Mouse (Mus musculus): Measurements from ENCODE around the gene Pih1d1.

Pih1d1 gene

DNA sequence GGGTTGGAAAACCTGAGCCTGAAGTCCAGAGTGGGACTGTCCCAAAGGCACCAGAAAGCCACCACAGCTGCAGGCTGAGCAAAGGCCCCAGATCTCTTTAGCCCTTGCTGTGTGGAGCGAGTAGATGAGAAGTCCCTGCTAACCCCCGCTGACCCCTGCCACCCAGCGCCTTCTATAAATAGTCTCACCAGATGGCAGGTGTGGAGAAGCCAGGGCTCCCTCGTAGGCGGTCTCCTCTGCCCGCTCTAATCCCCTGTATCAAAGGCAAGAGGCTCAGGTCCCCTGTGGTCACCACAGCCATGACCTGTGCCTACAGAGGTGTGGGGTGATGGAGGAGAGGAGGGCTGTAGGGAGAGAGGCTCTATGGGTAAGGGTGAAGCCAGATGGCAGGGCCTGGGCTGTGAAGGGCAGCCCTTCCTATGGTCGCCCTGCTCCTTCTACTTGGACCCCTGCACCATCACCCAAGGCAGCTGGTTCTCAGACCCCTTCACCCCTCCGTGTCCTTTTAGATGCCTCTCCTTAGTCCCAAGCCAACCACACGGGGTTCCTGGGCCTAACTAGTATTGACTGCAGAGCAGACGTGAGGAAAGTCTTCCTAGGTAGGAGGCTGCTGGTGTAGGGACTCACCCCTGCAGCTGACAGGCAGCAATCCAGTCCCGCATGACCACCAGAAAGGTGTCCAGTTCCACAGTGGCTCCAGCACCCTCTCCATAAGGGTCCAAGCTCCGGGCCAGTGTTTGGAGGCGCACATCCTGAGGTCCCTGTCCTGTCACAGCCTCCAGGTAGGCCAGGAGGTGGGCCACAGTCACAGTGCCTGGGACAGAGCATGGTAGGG lies 41.5 kb downstream of the Pih1d1 start:
- DNase-seq = no peak

DNA sequence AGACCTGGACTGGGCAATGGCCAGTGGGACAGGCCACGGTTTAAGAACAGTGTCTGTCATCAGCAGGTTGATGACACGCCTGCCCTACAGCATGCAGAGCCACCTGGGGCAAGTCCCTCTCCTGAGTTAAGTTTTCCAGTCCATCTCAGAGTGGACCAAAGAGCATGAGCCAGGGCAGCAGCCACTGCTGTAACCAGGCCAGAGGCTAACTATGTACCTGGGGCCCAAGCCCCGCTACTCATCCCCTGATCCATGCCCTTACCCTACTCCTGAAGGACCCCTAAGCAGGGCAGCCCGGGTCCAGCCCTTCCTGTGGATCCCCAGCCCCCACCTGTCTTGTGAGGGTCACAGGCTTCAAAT lies 42.1 kb downstream of the Pih1d1 start:
- DNase-seq = no peak

DNA sequence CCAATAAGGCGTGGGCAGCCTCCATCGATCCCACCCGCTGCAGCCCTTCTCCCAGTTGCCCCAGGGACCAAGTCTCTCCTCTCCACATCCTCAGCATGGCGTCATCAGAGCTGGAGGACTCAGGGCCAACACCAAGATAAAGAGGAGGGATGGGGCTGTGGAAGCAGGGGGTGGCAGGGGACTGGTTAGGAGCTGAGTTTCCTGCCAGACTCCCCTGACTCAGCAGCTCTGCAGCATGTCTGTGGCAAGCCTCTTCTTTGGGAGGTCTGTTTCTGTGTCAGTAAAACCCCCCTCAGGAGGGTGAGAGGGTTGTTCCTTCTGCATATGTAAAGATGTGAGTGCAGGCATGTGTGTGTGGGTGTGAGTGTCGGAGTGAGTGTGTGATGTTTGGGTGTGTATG lies 42.9 kb downstream of the Pih1d1 start:
- no peak for DNase-seq

DNA sequence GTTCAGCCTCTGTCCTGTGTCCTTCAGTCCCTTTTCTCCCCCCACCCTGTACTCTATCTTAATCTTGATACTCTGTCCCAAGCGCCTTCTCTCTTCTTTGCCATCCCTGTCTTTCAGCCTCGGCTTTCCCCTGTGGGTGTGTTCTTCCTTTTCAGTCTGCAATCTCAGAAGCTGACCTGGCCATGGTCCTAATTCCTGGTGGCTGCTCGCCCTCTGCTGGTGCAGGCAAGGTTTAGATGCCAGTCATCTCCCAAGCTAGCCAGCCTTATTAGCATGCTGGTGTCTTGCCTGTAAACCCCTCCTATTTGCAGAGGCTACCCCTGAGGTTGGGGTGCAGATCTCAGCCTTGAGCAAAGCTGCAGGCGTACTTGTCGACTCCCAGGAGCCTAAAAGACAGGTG lies 44.3 kb downstream of the Pih1d1 start:
- peak; percentile 71 to 78 for DNase-seq

DNA sequence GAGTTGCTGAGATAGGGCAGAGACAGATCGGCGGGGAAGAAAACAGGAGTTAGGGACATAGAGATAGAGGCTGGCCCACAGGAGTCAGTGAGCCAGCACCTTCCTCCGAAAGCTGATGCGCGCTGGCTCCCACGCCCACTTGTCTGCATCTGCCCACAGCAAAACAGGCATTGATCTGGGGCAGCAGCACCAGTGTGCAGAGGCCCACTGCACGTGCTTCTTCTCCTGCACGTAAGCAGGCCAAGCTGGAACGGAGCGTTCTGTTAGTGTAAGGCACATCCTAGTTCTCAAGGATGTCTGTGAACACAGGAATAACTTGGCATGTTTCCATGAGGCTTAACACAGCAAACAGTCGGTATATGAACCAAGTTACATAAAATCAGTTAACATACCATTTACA lies 44.9 kb downstream of the Pih1d1 start:
- DNase-seq = no peak

DNA sequence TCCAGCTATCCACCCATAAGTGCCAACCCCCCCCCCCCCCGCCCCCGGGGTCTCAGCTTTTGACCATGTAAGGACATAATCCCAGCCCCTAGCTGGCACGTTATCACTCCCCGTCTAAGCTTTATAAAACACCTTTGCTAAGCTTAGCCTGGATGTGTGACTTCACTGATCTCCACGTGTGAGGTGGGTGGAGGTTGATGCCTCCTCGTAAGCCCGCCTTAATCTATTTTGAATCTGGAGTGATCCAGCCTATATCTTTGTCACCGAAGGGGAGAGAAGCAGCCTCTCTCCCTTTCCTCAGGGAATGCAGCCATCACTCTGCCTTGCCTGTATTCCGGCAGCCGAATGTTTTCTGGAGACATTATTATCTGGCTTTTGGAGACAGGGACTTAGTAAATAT lies 48.6 kb downstream of the Pih1d1 start:
- DNase-seq = no peak

DNA sequence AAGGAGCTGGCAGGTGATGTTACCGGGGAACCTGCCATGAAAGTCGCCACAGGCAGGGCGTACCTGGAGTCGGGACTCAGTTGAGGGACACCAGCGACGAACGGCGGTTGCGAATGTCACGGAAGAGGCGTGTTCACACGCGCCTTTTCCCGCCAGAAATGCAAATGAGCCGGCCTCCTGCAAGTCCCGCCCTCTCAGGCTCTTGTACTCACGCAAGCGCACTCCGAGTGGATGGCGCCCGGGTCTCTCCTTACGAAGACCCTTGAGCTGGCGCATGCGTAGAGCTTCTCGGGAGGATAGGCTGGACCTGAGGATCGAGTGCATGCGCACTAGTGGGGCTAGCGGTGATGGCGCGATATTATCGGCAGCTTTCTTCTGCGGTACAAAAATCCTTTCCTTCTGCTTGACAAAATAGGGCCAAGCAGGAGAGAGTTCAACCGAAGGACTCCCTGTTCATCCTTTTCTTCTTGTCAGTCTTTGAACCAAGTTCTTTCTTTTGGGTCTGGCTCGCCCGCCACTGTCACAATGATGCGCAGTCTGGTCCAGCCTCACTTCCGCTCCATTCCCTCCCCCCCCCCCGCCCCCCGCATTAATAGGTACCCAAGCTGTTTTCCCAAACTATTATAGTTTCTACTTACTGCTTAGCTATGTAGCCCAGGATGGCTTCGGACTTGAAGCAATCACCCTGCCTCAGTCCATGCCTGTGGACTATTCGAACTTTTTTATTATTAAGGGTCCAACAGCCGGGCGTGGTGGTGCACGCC lies 50.5 kb downstream of the Pih1d1 start, which contains the start of gene Ccdc155:
TSS of gene Ccdc155 (minus strand) at position 513 of the 764 bp plus-strand sequence.
- DNase-seq = peak; percentile 94 to 96

DNA sequence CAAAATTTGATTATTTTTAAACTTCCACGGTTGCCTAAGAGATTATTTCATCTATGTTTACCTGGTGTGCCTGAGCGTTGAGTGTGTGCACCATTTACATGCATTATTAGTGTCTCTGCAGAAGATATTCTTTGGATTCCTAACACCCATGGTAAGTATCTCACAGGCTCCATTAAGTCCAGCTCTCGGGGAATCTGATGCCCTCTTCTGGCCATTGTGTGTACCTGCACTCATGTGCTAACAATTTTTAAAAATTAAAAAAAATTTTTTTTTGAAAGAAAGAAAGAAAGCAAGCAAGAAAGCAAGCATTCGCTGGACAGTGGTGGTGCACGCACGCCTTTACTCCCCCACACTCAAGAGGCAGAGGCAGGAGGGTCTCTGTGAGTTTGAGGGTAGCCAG lies 54.2 kb downstream of the Pih1d1 start:
- DNase-seq = no peak
